Mouse (Mus musculus) splenic B cell, adult 2 months (primary cell): ENCODE data around the gene Glra1.

Source experiments
- DNase-seq: peaks from one replicate; pipeline ENCODE4 v3.0.0-alpha.2; 2011; ENCODE audit warnings: low read depth, low spot score
- H3K27me3 ChIP-seq: 2 replicates; pipeline ENCODE4 v1.6.1; 2012; ENCODE audit warnings: mild to moderate bottlenecking, low read length, moderate library complexity, mixed read lengths; ENCODE audit not compliant: control insufficient read depth, poor library complexity, insufficient read depth, severe bottlenecking
- H3K36me3 ChIP-seq: 2 replicates; pipeline ENCODE4 v1.6.1; 2012; ENCODE audit warnings: mild to moderate bottlenecking, low read length, moderate library complexity, mixed read lengths; ENCODE audit not compliant: control insufficient read depth, poor library complexity, insufficient read depth, severe bottlenecking

The Glra1 gene

DNA sequence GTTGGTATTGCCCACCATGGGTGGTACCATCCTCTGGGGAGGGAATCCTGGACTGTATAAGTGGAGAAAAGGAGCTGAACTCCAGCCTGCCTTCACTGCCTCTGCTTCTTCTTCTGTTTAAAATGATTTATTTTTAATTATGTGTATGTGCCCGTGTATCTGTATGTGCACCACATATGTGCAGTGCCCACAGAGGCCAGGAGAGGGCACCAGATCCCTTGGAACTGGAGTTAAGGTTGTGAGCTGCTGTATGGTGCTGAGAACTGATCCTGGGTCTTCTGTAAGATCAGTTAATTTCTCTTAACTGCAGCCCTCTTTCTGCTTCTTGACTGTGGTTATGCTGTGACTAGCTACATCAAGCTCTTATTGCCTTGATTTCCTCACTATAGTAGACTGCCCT, 62.3 kb downstream of the Glra1 start:
- Histone ChIP-seq H3K27me3 (no peaks in the 10 kb centered on the region), H3K36me3 (no peaks in the 10 kb centered on the region)
- no peak for DNase-seq

DNA sequence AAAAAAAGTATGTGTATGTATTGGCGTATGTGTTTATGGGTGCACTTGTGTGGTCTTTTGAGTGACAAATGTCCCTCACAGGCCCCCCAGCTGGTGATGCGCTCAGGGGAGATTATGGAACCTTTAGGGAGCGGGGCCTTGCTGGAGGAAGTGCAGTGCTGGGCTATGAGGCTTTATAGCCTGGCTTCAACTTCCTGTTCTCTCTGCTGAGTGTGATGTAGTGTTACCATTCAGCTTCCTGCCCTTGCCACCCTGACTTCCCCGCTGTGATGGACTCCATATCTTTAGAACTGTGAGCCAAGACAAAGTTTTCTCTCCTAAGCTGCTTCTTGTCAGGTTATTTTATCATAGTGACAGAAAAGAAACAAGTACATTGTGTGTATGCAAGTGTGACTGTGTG, 65.3 kb downstream of the Glra1 start:
- Histone ChIP-seq H3K27me3 (no peaks in the 10 kb centered on the region), H3K36me3 (no peaks in the 10 kb centered on the region)
- DNase-seq, result no peak

- H3K27me3 ChIP-seq, result no peaks in the 10 kb centered on the region
- DNase-seq, result no peak
- H3K36me3 ChIP-seq, result no peaks in the 10 kb centered on the region
Measured at GRCm38 (mm10) chr11:55542128-55542527, 65.9 kb downstream of the Glra1 start.

GRCm38 (mm10) chr11:55534766-55535165, 73.2 kb downstream of the Glra1 start:
- Histone ChIP-seq H3K36me3 (no peaks in the 10 kb centered on the region), H3K27me3 (no peaks in the 10 kb centered on the region)
- no peak for DNase-seq

GRCm38 (mm10) chr11:55533378-55533777, 74.6 kb downstream of the Glra1 start:
- no peaks in the 10 kb centered on the region for H3K27me3 ChIP-seq
- H3K36me3 ChIP-seq, result no peaks in the 10 kb centered on the region
- no peak for DNase-seq

DNA sequence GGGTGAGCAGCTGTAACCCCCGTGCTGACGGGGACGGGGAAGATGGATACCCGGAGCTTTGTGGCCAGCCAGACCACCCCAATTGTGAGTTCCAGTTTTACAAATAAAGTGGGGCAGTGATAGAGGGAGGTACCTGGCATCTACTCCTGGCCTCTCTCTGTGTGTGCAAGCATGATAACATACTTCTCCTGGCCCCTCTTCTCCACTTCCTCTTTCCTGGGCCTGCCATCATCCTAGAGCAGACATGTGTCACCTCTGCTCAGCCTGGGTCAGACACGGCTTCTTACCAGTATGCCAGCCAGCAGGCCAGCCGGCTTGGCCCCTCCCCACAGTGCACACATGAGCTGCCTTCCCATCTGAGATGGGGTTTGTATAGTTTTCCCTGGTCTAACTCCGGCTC, 77.3 kb downstream of the Glra1 start:
- H3K36me3 ChIP-seq, result no peaks in the 10 kb centered on the region
- no peak for DNase-seq

DNA sequence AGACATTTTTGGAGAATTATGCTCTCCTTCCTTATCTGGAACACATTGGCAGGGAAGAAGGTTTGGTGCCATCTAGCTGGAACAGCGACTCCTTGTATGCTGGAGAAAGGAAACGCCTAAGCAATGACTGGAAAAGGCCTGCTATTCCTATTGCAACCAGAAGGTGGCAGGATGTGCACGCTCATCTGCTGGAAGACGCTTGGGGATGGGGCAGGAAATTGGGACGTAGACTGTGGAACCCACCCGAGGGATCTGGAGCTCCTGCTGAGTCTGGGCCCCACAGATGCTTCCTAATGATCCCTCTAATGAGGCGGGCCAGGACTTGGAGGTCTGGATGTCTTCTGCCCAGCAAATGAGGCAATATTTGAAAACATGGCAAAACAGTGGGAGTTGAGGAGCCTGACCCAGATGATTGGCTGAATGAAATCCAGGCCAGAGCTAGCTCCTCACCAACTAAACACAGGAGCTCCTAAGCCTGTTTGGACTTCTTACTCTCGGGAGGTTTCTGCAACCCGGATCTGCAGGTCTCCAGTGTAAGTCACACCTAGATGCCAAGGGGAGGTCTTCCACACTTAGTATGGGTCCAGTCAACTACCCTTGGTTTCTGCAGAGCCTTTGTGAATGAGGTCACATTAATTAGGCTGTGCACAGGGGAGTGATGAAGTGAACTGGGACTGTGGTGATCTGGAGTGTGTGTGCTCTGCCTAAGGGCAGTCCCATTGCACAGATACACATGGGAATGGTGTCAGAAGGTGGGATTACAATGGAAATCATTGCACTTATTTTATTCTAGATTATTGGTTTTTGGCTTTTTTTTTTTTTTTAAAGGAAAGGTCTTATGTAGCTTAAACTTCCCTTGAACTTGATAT, 89.0 kb downstream of the Glra1 start:
- no peaks in the 10 kb centered on the region for H3K27me3 ChIP-seq
- peak; percentile 56 for DNase-seq
- H3K36me3 ChIP-seq, result no peaks in the 10 kb centered on the region

More for the DNA sequence above, 77.3 kb downstream of the Glra1 start:
- no peaks in the 10 kb centered on the region for H3K27me3 ChIP-seq

DNA sequence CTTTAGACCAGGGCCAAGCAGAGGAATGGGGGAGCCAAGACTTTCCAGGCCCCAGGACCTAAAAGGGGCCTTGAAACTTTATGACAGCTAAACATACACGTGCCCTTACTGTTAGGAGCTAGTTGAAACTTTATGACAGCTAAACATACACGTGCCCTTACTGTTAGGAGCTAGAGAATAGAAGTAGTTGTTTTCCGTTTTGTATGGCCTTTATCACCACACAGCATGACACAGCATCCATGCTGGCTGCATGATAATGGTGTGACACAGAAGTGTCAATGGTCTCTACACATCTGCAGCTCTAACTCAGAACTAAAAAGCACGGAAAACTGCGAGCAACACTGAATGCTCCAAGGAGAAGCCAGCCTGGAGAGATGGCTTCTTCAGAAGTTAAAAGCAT, 90.3 kb downstream of the Glra1 start:
- DNase-seq, result no peak
- H3K36me3 ChIP-seq, result no peaks in the 10 kb centered on the region
- no peaks in the 10 kb centered on the region for H3K27me3 ChIP-seq

- Histone ChIP-seq H3K36me3 (no peaks in the 10 kb centered on the region), H3K27me3 (no peaks in the 10 kb centered on the region)
- DNase-seq, result no peak
Measured at GRCm38 (mm10) chr11:55511374-55511773, 96.6 kb downstream of the Glra1 start.

- H3K27me3 ChIP-seq, result no peaks in the 10 kb centered on the region
- DNase-seq, result no peak
Measured at GRCm38 (mm10) chr11:55505485-55505884, 102.5 kb downstream of the Glra1 start.

DNA sequence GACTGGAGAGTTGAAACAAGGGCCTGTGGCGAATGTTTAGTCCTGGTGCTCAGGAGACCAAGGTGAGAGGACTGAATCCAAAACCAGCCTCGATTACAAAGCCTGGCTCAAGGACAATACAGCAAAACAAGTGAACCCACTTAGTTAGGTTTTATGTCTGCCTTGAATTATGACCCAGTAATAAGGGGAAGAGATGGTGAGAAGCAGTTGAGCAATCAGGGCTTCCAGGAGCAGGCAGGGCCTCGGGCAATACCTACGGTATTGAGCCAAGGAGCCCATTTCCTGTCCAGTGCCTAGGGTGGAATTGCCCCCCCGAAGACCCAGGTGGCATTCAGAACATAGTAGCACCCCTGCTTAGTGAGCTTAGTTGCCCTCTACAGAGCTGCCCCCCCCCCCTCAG, 105.1 kb downstream of the Glra1 start:
- peaks cover 12% of the 10 kb centered on the region for H3K36me3 ChIP-seq
- H3K27me3 ChIP-seq, result no peaks in the 10 kb centered on the region
- no peak for DNase-seq

More at GRCm38 (mm10) chr11:55505485-55505884, 102.5 kb downstream of the Glra1 start:
- H3K36me3 ChIP-seq, result peaks cover under 1% of the 10 kb centered on the region; the same call in 1 of the 2 replicates

- no peak for DNase-seq
- H3K36me3 ChIP-seq, result peaks cover 15% of the 10 kb centered on the region
- no peaks in the 10 kb centered on the region for H3K27me3 ChIP-seq
Measured at GRCm38 (mm10) chr11:55501955-55502531, 106.0 kb downstream of the Glra1 start.

- H3K27me3 ChIP-seq, result no peaks in the 10 kb centered on the region
- peaks cover 28% of the 10 kb centered on the region for H3K36me3 ChIP-seq
- peak; percentile 68 for DNase-seq
Measured at GRCm38 (mm10) chr11:55497885-55498284, 110.1 kb downstream of the Glra1 start.

DNA sequence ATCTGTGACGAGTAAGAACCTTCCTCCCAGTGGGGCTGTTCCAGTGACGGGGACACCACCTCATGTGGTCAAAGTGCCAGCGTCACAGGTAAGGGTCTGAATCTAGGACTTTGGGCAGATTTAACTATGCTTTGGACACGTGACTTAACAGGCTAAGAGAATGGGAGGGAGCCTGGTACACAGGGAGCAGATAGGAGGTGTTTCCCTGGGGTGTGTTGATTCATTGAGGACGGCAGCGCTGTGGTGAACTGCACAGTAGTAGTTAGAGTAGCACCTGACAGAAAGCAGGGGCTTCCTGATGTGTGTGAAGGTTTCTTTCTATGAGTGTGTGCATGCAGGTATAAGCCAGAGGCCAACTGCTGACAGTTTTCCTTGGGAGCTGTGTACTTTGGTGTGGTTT, 111.8 kb downstream of the Glra1 start:
- Histone ChIP-seq H3K27me3 (no peaks in the 10 kb centered on the region), H3K36me3 (peaks cover 34% of the 10 kb centered on the region)
- no peak for DNase-seq

GRCm38 (mm10) chr11:55485443-55485842, 122.6 kb downstream of the Glra1 start:
- Histone ChIP-seq H3K27me3 (no peaks in the 10 kb centered on the region), H3K36me3 (peaks cover 9% of the 10 kb centered on the region; the same call in 1 of the 2 replicates)
- DNase-seq, result no peak
